In genomic region chr6:120832097-120832496, GRCm38 (mm10) we compare ENCODE assay signal across 21 mouse cellular contexts. TPM values are rescaled to one million over a fixed set of nuclear protein-coding genes. Genes with fewer than 3 reads are reported as not detected.
DNase-seq lines count a peak whose midpoint lies in the region; ATAC-seq and TF ChIP-seq lines count a peak whose summit lies in the region.
"Had no signal": no experiment of that assay in that cellular context is flagged by ENCODE, and none has a peak within 500 bp of the region (broad histone marks: within the 10 kb centered on the region; RNA-seq: fewer than 3 reads in every experiment).

No protein-coding gene starts in this region.

- no peak for TF ChIP-seq POLR2A in heart, adult 2 months (IDR thresholded peaks at IDR 0.05; ENCODE audit: insufficient read depth, low read depth, low read length)

- WGBS in heart, embryonic 10.5 days = 43% methylated on average over 4 of the region's 4 CpGs
- 44% methylated on average over 4 of the region's 4 CpGs for WGBS in heart, adult 2 months
- WGBS in midbrain, embryonic 16.5 days = 76% methylated on average over 4 of the region's 4 CpGs

- H3K9ac ChIP-seq in heart, adult 2 months (ENCODE audit: low read depth, low read length) = no peak overlapping the region
- H3K9ac ChIP-seq in midbrain, embryonic 16.5 days (ENCODE audit: low read depth, low read length) = no peak overlapping the region
- H3K9ac ChIP-seq: embryonic facial prominence, embryonic 15.5 days; hindbrain, embryonic 12.5 days; lung, embryonic 14.5 days had no signal

- H3K4me1 ChIP-seq in heart, embryonic 10.5 days = peaks cover 8% of the 10 kb centered on the region; the same call in 1 of the 2 replicates
- H3K4me1 ChIP-seq in heart, adult 2 months (ENCODE audit: control insufficient read depth, insufficient read depth, low read length) = no peaks in the 10 kb centered on the region
- H3K4me1 ChIP-seq in midbrain, embryonic 16.5 days (ENCODE audit: control insufficient read depth, insufficient read depth, low read length) = peaks cover 3% of the 10 kb centered on the region

- no peaks in the 10 kb centered on the region for H3K79me2 ChIP-seq in heart, adult 2 months (replicated peaks; ENCODE audit: control insufficient read depth, insufficient read depth, low read length)

- H3K36me3 ChIP-seq in heart, embryonic 10.5 days = no peaks in the 10 kb centered on the region
- H3K36me3 ChIP-seq in heart, adult 2 months (ENCODE audit: control insufficient read depth, insufficient read depth, low read length) = no peaks in the 10 kb centered on the region; the same call in 1 of the 2 replicates
- no peaks in the 10 kb centered on the region for H3K36me3 ChIP-seq in midbrain, embryonic 16.5 days (ENCODE audit: control insufficient read depth, insufficient read depth, low read length)
- H3K36me3 ChIP-seq: embryonic facial prominence, embryonic 15.5 days; hindbrain, embryonic 12.5 days; limb, embryonic 10.5 days had no signal

- TF ChIP-seq EP300 in heart, adult 2 months (IDR thresholded peaks at IDR 0.05; ENCODE audit: insufficient read depth, low read depth, low read length) = no peak

- TF ChIP-seq CTCF in heart, adult 2 months (IDR thresholded peaks at IDR 0.05) = no peak
- TF ChIP-seq CTCF in gastrocnemius, adult 2 months (IDR thresholded peaks at IDR 0.05) = no peak

- no peaks in the 10 kb centered on the region for H3K9me3 ChIP-seq in heart, embryonic 10.5 days
- no peaks in the 10 kb centered on the region for H3K9me3 ChIP-seq in midbrain, embryonic 16.5 days (replicated peaks; ENCODE audit: control insufficient read depth, low read length, poor library complexity, severe bottlenecking)
- H3K9me3 ChIP-seq: embryonic facial prominence, embryonic 15.5 days; hindbrain, embryonic 12.5 days; limb, embryonic 10.5 days had no signal

- no peak overlapping the region for H3K4me2 ChIP-seq in midbrain, embryonic 16.5 days (ENCODE audit: low read length)
- H3K4me2 ChIP-seq: embryonic facial prominence, embryonic 15.5 days; hindbrain, embryonic 12.5 days; lung, embryonic 14.5 days had no signal

- no peak overlapping the region for H3K4me3 ChIP-seq in heart, embryonic 10.5 days
- no peak overlapping the region for H3K4me3 ChIP-seq in heart, adult 2 months
- H3K4me3 ChIP-seq in gastrocnemius, adult 2 months = no peak overlapping the region
- no peak overlapping the region for H3K4me3 ChIP-seq in midbrain, embryonic 16.5 days (ENCODE audit: low read depth, low read length)
- H3K4me3 ChIP-seq: embryonic facial prominence, embryonic 15.5 days; hindbrain, embryonic 12.5 days; limb, embryonic 10.5 days had no signal

- intact Hi-C loops in heart, adult 2 months (cut with DNase I) = no loop called here
- intact Hi-C loops in gastrocnemius, adult 2 months (cut with DNase I) = no loop called here

- H3K27me3 ChIP-seq in heart, embryonic 10.5 days (ENCODE audit: insufficient read depth, poor library complexity, severe bottlenecking) = no peaks in the 10 kb centered on the region
- H3K27me3 ChIP-seq in heart, adult 2 months (ENCODE audit: control insufficient read depth, insufficient read depth, low read length) = no peaks in the 10 kb centered on the region
- H3K27me3 ChIP-seq in midbrain, embryonic 16.5 days (ENCODE audit: control insufficient read depth, insufficient read depth, low read depth, low read length) = peaks cover 3% of the 10 kb centered on the region; the same call in 1 of the 2 replicates
- H3K27me3 ChIP-seq: embryonic facial prominence, embryonic 15.5 days; hindbrain, embryonic 12.5 days had no signal

- peak; percentile 11 for ATAC-seq in megakaryocyte progenitor cell, adult 5-6 weeks (replicated peaks; ENCODE audit: poor library complexity)
- ATAC-seq in midbrain, embryonic 16.5 days = no peak
- ATAC-seq: forebrain, embryonic 14.5 days had no signal

- DNase-seq in heart, embryonic 10.5 days (ENCODE audit: low spot score) = peak; percentile 81
- DNase-seq in heart, adult 2 months = no peak
- DNase-seq in MEL-GATA-1-ER (ENCODE audit: extremely low read depth, low read depth) = peak; percentile 56
- DNase-seq in liver = peak; percentile 80
- no peak for DNase-seq in cerebellum, adult 8-10 months
- no peak for DNase-seq in gastrocnemius, adult 2 months
- DNase-seq: adrenal gland, adult 8-10 months; cerebellum, adult 9-11 months; heart, postnatal 10 days; layer of hippocampus, postnatal 36 days; lung, embryonic 14.5 days; midbrain, embryonic 14.5 days; thymus, postnatal 14 days had no signal

- no peak overlapping the region for H3K27ac ChIP-seq in heart, embryonic 10.5 days
- no peak overlapping the region for H3K27ac ChIP-seq in heart, adult 2 months
- H3K27ac ChIP-seq in gastrocnemius, adult 2 months = no peak overlapping the region; the same call in 1 of the 2 replicates
- no peak overlapping the region for H3K27ac ChIP-seq in midbrain, embryonic 16.5 days (ENCODE audit: low read length)
- H3K27ac ChIP-seq: embryonic facial prominence, embryonic 15.5 days; hindbrain, embryonic 12.5 days; limb, embryonic 10.5 days; macrophage had no signal

RNA-seq across cellular contexts. Expression of gene Bcl2l13, which starts 3.9 kb away (rescaled TPM):
- 30.9 and 36.8 TPM in 2 replicates for polyA plus RNA-seq in heart, embryonic 10.5 days (2016; fragmentation: Nextera tagmentation; extraction: Ambion mirVana)
- total RNA-seq in heart, adult 2 months (2021) = 10 to 100 TPM; 72.5 to 84.8 TPM
- 36.2 and 49.7 TPM in 2 replicates for polyA plus RNA-seq in heart, adult 2 months (2012; rRNA removed)
- 18.4 and 23.9 TPM in 2 replicates for total RNA-seq in megakaryocyte progenitor cell, adult 5-6 weeks (2015)
- total RNA-seq in megakaryocyte progenitor cell, adult 5-6 weeks (2017) = 17.7 and 34.6 TPM in 2 replicates
- total RNA-seq in gastrocnemius, adult 2 months (2021) = 10 to 100 TPM; 65.3 to 74.2 TPM
- 23.4 and 26.7 TPM in 2 replicates for polyA plus RNA-seq in midbrain, embryonic 16.5 days (2015; fragmentation: Nextera tagmentation; extraction: Ambion mirVana)

RNA-seq across cellular contexts. Expression of gene Atp6v1e1, which starts 9.5 kb away (rescaled TPM):
- polyA plus RNA-seq in heart, embryonic 10.5 days (2016; fragmentation: Nextera tagmentation; extraction: Ambion mirVana) = 135 and 144 TPM in 2 replicates
- total RNA-seq in heart, adult 2 months (2021) = 100 to 1,000 TPM; 142 to 165 TPM
- 145 and 161 TPM in 2 replicates for polyA plus RNA-seq in heart, adult 2 months (2012; rRNA removed)
- total RNA-seq in megakaryocyte progenitor cell, adult 5-6 weeks (2015) = 139 and 152 TPM in 2 replicates
- total RNA-seq in megakaryocyte progenitor cell, adult 5-6 weeks (2017) = 135 and 152 TPM in 2 replicates
- total RNA-seq in gastrocnemius, adult 2 months (2021) = 100 to 1,000 TPM; 127 to 137 TPM
- 283 and 296 TPM in 2 replicates for polyA plus RNA-seq in midbrain, embryonic 16.5 days (2015; fragmentation: Nextera tagmentation; extraction: Ambion mirVana)

RNA-seq across cellular contexts. Expression of gene Slc25a18, which starts 58.7 kb away (rescaled TPM):
- 0.12 and 0.13 TPM in 2 replicates for polyA plus RNA-seq in heart, embryonic 10.5 days (2016; fragmentation: Nextera tagmentation; extraction: Ambion mirVana)
- under 1 TPM; 0.11 to 0.13 TPM for total RNA-seq in heart, adult 2 months (2021)
- 0.18 and 0.37 TPM in 2 replicates for polyA plus RNA-seq in heart, adult 2 months (2012; rRNA removed)
- not detected in 2 replicates for total RNA-seq in megakaryocyte progenitor cell, adult 5-6 weeks (2015)
- not detected in 2 replicates for total RNA-seq in megakaryocyte progenitor cell, adult 5-6 weeks (2017)
- total RNA-seq in gastrocnemius, adult 2 months (2021) = under 1 TPM; 0.13 to 0.20 TPM
- polyA plus RNA-seq in midbrain, embryonic 16.5 days (2015; fragmentation: Nextera tagmentation; extraction: Ambion mirVana) = 9.6 and 19.9 TPM in 2 replicates
- polyA plus RNA-seq: kidney, embryonic 14.5 days had no signal

Comparison
In these comparisons a context has a peak if more than half of its experiments do, and no peak if none do; other contexts are left out.
1. DNase-seq: peak in heart, embryonic 10.5 days (single experiment), MEL-GATA-1-ER (single experiment) and liver (single experiment); none in heart, adult 2 months (0 of 2), cerebellum, adult 8-10 months (single experiment) and gastrocnemius, adult 2 months (single experiment).